In the genomic region with DNA sequence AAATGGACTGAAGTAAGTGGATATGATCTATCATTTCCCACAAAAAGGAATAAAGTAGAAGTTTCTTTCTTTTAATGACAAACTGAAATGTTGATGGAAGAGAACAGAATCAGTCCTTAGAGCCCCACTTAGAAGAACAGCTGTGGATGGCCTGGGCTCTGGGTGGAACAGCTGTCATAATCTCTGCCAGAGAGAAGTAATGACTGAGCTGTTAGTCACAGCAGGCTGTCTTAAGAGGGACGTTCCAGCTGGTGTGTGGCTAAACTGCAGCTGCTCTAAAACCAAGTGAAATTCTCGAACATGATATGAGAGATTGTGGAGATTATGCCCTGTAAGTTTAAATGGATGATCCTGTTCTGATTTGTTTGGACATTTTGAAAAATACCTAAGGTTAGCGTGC, we compare ENCODE assay signal across 10 mouse cellular contexts. TPM values are rescaled to one million over a fixed set of nuclear protein-coding genes. Genes with fewer than 3 reads are reported as not detected.
A peak's percentile ranks its signal among the peaks of the same experiment; 100 is the strongest.
DNase-seq lines count a peak whose midpoint lies in the region; ATAC-seq lines count a peak whose summit lies in the region.
"Had no signal": no experiment of that assay in that cellular context is flagged by ENCODE, and none has a peak within 500 bp of the region (broad histone marks: within the 10 kb centered on the region; RNA-seq: fewer than 3 reads in every experiment).

No protein-coding gene starts in this region.

- ATAC-seq in neural tube, embryonic 11.5 days (ENCODE audit: insufficient read depth, low FRiP score, low TSS enrichment), result no peak
- ATAC-seq in limb, embryonic 13.5 days (ENCODE audit: low FRiP score, low read depth), result peak; percentile 80

- no peaks in the 10 kb centered on the region for H3K4me1 ChIP-seq in neural tube, embryonic 11.5 days (ENCODE audit: control insufficient read depth, insufficient read depth, low read length)
- no peaks in the 10 kb centered on the region for H3K4me1 ChIP-seq in limb, embryonic 13.5 days

- H3K4me3 ChIP-seq in neural tube, embryonic 11.5 days (ENCODE audit: low read depth, low read length), result no peak overlapping the region
- no peak overlapping the region for H3K4me3 ChIP-seq in limb, embryonic 13.5 days

- H3K4me2 ChIP-seq in neural tube, embryonic 11.5 days (ENCODE audit: low read depth), result no peak overlapping the region
- no peak overlapping the region for H3K4me2 ChIP-seq in limb, embryonic 13.5 days (replicated peaks)

- WGBS in neural tube, embryonic 11.5 days, result 73% methylated on average over 3 of the region's 3 CpGs
- WGBS in limb, embryonic 13.5 days, result 66% methylated on average over 3 of the region's 3 CpGs

- no peaks in the 10 kb centered on the region for H3K36me3 ChIP-seq in neural tube, embryonic 11.5 days (ENCODE audit: control insufficient read depth, insufficient read depth, low read length)
- peaks cover 48% of the 10 kb centered on the region for H3K36me3 ChIP-seq in limb, embryonic 13.5 days

- peak; percentile 17 to 36 for DNase-seq in heart, adult 9 months (ENCODE audit: low spot score in 2 of 2)
- DNase-seq in heart, postnatal 4 days, result no peak
- DNase-seq in neural tube, embryonic 11.5 days (ENCODE audit: low spot score), result peak; percentile 18
- DNase-seq in neural tube, embryonic 10.5 days (ENCODE audit: extremely low spot score, low spot score), result no peak
- DNase-seq in skeletal muscle tissue, adult 2 months (ENCODE audit: low read depth, low spot score), result peak; percentile 38
- DNase-seq in thymus, postnatal 14 days, result no peak
- DNase-seq: adrenal gland, adult 2 months; embryo, embryonic 11 days had no signal

- H3K9ac ChIP-seq in neural tube, embryonic 11.5 days (ENCODE audit: low read length), result no peak overlapping the region
- no peak overlapping the region for H3K9ac ChIP-seq in limb, embryonic 13.5 days

- H3K27me3 ChIP-seq in neural tube, embryonic 11.5 days (ENCODE audit: control insufficient read depth, insufficient read depth, low read length), result no peaks in the 10 kb centered on the region
- H3K27me3 ChIP-seq in limb, embryonic 13.5 days, result no peaks in the 10 kb centered on the region

- H3K27ac ChIP-seq in neural tube, embryonic 11.5 days (ENCODE audit: low read depth, low read length), result no peak overlapping the region
- no peak overlapping the region for H3K27ac ChIP-seq in limb, embryonic 13.5 days

- H3K9me3 ChIP-seq in neural tube, embryonic 11.5 days (ENCODE audit: control insufficient read depth, low read length), result no peaks in the 10 kb centered on the region
- H3K9me3 ChIP-seq in limb, embryonic 13.5 days, result no peaks in the 10 kb centered on the region

RNA-seq across cellular contexts. Expression of a gene that starts 37.4 kb away (rescaled TPM):
- total RNA-seq in heart, postnatal 4 days (2021), result under 1 TPM; 0.21 to 0.25 TPM
- not detected in 2 replicates for polyA plus RNA-seq in neural tube, embryonic 11.5 days (2014; fragmentation: Nextera tagmentation; extraction: Ambion mirVana)
- 0.05 and 0.08 TPM in 2 replicates for polyA plus RNA-seq in limb, embryonic 13.5 days (2015; fragmentation: Nextera tagmentation; extraction: Ambion mirVana)
- total RNA-seq: adrenal gland, adult 2 months; hematopoietic stem cell, adult 5-6 weeks had no signal
- polyA plus RNA-seq: adrenal gland, adult 2 months had no signal

Comparison
In these comparisons a context has a peak if more than half of its experiments do, and no peak if none do; other contexts are left out.
1. DNase-seq: peak in heart, adult 9 months (2 of 2), neural tube, embryonic 11.5 days (single experiment) and skeletal muscle tissue, adult 2 months (single experiment); none in heart, postnatal 4 days (single experiment), neural tube, embryonic 10.5 days (single experiment) and thymus, postnatal 14 days (single experiment).